Mouse (Mus musculus) erythroblast, embryonic 14.5 days (primary cell): ENCODE results near the gene Lemd2.

Experiments
- GATA1 ChIP-seq: IDR thresholded peaks from 2 replicates; pipeline ENCODE4 v1.6.1; 2012; ENCODE audit warnings: low read length, inconsistent platforms, mixed read lengths
- TAL1 ChIP-seq: IDR thresholded peaks from 3 replicates; pipeline ENCODE4 v1.6.1; 2012; ENCODE audit warnings: low read length, inconsistent platforms, mixed read lengths

DNA sequence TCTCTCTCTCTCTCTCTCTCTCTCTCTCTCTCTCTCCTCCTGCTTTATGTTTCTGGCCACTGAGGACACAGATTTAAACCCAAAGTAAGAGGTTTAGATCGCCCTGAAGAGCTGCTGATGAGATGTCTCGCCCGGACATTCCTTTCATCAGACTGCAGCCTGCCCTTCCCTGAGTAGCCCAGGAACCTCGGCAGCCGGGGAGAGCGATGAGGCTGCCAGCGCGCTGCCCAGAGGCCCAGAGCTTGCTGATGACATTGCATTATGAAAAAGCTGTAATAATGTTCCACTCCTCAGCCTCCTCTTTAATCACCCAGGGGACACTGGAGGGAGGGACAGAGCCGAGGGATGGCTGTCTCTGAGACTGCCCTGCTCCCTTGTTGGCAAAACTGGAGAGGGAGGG, 64.0 kb downstream of the Lemd2 start:
- TF ChIP-seq TAL1: no peak
- TF ChIP-seq GATA1: no peak
